Mouse (Mus musculus) right cerebral cortex, postnatal 10 days (tissue): ENCODE measurements around the gene Fmn2.

Source experiments
- DNase-seq, 2 experiments: peaks; one replicate each; pipeline ENCODE4 v3.0.0; 2021; ENCODE audit warnings: low spot score in 2 of 2

Gene Fmn2

DNA sequence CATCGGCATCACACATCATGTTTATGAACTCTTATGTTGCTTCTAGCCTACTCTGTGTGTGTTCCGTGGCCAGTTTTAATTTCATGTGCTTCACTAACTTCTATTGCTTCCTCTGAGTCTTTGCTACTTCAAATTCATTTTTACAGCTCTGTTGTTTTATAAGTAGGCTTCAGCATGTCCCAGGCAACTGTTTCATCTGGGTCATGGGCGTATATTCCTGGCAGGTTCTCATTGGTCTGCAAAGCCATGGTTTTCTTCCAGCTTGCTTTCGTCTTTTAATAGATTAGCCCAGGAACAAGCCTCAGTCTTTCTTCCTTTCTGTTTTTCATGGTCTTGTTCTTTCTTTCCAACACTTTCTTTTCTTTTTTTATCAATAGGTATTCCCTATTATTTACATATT lies 279.4 kb downstream of the Fmn2 start:
- DNase-seq = no peak

DNA sequence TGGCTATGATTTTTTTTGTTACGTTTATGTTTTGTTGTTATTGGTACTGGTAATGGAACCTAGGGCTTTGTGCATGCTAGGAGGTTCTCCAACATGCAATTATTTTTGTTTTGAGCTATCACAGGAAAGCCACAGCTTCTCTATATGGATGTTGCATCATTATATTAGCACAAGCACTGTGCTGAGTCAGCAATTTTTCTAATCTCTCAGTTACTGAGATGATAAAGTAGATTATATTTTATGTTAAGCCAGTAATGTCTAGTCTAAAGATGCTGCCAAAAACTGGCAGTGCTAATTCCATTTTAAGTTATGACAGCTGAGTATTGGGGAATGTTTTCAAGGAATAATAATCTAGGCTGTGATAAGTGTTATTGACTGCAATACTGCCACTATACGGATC lies 287.0 kb downstream of the Fmn2 start:
- DNase-seq = no peak

GRCm38 (mm10) chr1:174811846-174812245 lies 310.2 kb downstream of the Fmn2 start:
- no peak for DNase-seq

DNA sequence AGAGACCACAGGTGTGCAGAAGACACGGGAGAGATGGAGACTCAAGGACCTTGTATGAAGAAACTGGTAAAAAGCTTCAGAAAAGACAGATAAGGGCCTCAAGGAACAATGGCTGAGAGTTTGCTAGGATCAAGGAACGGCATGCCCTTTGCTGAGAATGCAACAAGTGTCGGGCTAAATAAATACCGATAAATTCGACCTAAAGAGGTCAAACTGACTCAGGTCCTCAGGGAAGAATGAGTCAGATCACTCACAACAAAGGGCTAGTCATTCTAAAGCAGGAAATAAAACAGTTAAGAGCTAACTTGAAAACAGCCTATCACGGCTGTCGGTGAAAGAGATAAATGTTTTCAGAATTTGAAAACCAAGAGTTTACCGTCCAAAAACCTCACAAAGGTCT lies 324.9 kb downstream of the Fmn2 start:
- no peak for DNase-seq

DNA sequence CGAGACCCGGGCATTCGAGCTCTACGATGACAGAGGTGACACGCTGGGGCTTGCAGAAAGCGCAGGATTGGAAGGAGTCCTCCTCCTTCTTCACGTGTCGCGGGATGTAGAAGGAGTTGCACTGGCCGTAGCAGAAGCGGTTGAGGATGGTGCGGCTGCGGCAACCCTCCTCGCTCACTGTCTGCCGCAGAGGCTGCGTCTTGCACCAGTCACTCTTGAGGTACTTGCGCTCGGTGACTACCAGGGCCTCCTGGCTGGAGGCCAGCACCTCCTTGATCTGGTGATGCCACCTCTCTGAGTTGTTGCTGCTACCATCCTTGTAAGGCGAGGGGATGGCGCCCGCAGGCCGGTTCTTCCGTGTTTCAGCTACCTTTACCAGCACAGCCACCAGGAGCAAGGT lies 335.2 kb downstream of the Fmn2 start:
- no peak for DNase-seq

DNA sequence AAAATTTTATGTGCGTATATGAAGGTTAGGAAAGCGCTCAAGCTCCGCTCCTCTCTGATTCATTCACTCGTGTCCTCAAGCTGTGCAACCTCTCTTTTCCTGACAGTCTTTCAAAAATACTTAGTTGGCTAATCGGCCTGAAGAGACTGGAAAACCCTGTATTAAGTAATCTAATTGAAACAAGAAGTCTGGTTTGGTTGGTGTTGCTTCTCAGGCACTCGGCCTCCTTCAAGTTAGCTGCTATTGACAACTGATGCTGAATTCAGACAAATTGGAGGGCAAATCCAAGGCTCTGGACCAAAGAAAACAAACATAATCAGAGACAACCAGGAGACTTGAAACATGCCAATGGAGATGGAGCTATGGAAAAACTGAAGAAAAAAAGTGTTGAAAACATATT lies 343.2 kb downstream of the Fmn2 start:
- no peak for DNase-seq

DNA sequence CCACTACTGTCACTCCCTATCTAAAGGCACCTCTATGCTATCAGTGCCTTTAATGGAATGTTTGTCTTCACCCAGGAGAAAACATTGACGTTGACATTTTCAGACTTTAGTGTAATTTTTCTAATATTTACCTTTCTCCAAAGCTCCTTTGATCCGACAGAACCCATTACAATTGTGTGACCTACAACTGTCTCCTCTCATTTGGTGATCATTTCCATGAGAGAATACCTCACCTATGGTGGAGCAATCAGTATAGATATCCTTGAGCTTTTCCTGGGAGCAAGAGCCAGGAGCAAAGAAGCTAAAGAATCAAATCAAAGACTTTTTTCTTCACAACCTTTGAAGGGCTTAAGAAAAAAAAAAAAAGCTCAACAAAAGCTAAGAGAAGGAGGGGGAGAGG lies 354.6 kb downstream of the Fmn2 start:
- no peak for DNase-seq

GRCm38 (mm10) chr1:174860407-174861118 lies 358.9 kb downstream of the Fmn2 start:
- no peak for DNase-seq
